Mouse (Mus musculus): ENCODE data around the gene Ccdc60. TPM values are rescaled to one million over a fixed set of nuclear protein-coding genes. Genes with fewer than 3 reads are reported as not detected.

Gene Ccdc60
- polyA plus RNA-seq, 1 experiment from 2014 or later: 0.39 TPM

- Histone ChIP-seq H3K9me3 (replicated peaks; ENCODE audit: low read length) (no peaks in the 10 kb centered on the region), H3K9ac (ENCODE audit: low read depth, low read length) (no peak overlapping the region), H3K36me3 (ENCODE audit: insufficient read depth, low read length) (no peaks in the 10 kb centered on the region), H3K27me3 (ENCODE audit: insufficient read depth, low read length) (no peaks in the 10 kb centered on the region), H3K4me3 (replicated peaks; ENCODE audit: low read depth, low read length) (no peak overlapping the region), H3K4me1 (replicated peaks; ENCODE audit: insufficient read depth, low read length) (no peaks in the 10 kb centered on the region), H3K4me2 (ENCODE audit: low read length) (no peak overlapping the region), H3K27ac (no peak overlapping the region)
- DNase-seq (ENCODE audit: low spot score) (no peak), ATAC-seq (replicated peaks; ENCODE audit: low FRiP score, low read depth) (no peak)
- TF ChIP-seq CTCF (IDR thresholded peaks at IDR 0.05; ENCODE audit: low read depth): no peak
- 85% methylated on average over 10 of the region's 10 CpGs for WGBS
These were observed 180.1 kb downstream of the Ccdc60 start for GRCm38 (mm10) chr5:116108651-116109050.

- no peak for TF ChIP-seq CTCF (IDR thresholded peaks at IDR 0.05; ENCODE audit: low read depth)
- DNase-seq (ENCODE audit: low spot score): no peak
- peaks cover 17% of the 10 kb centered on the region; the same call in 1 of the 2 replicates for H3K27me3 ChIP-seq (ENCODE audit: insufficient read depth, low read length)
- H3K4me1 ChIP-seq (replicated peaks; ENCODE audit: insufficient read depth, low read length): no peaks in the 10 kb centered on the region
- no peaks in the 10 kb centered on the region for H3K36me3 ChIP-seq (ENCODE audit: insufficient read depth, low read length)
- no peak overlapping the region for H3K4me2 ChIP-seq (ENCODE audit: low read length)
- no peak overlapping the region for H3K9ac ChIP-seq (ENCODE audit: low read depth, low read length)
- no peaks in the 10 kb centered on the region for H3K9me3 ChIP-seq (replicated peaks; ENCODE audit: low read length)
- H3K27ac ChIP-seq: no peak overlapping the region
- 92% methylated on average over 6 of the region's 6 CpGs for WGBS
- ATAC-seq (replicated peaks; ENCODE audit: low FRiP score, low read depth): no peak
- no peak overlapping the region for H3K4me3 ChIP-seq (replicated peaks; ENCODE audit: low read depth, low read length)
These were observed 204.6 kb downstream of the Ccdc60 start for GRCm38 (mm10) chr5:116084231-116084630.

GRCm38 (mm10) chr5:116083081-116083480 lies 205.7 kb downstream of the Ccdc60 start, which contains the start of gene Tmem233:
TSS of gene Tmem233 (minus strand) at chr5:116083244.
- no peaks in the 10 kb centered on the region for H3K4me1 ChIP-seq (replicated peaks; ENCODE audit: insufficient read depth, low read length)
- no peak for DNase-seq (ENCODE audit: low spot score)
- H3K4me3 ChIP-seq (replicated peaks; ENCODE audit: low read depth, low read length): no peak within 1 kb of the TSS
- H3K4me2 ChIP-seq (ENCODE audit: low read length): no peak within 1 kb of the TSS
- no peak for TF ChIP-seq CTCF (IDR thresholded peaks at IDR 0.05; ENCODE audit: low read depth)
- no peak within 1 kb of the TSS for H3K9ac ChIP-seq (ENCODE audit: low read depth, low read length)
- H3K27me3 ChIP-seq (ENCODE audit: insufficient read depth, low read length): peaks cover 17% of the 10 kb centered on the region; the same call in 1 of the 2 replicates
- H3K9me3 ChIP-seq (replicated peaks; ENCODE audit: low read length): no peaks in the 10 kb centered on the region
- ATAC-seq (replicated peaks; ENCODE audit: low FRiP score, low read depth): no peak
- no peaks in the 10 kb centered on the region for H3K36me3 ChIP-seq (ENCODE audit: insufficient read depth, low read length)
- WGBS: 14% methylated on average over 17 of the region's 17 CpGs
- H3K27ac ChIP-seq: no peak within 1 kb of the TSS

- ATAC-seq (replicated peaks; ENCODE audit: low FRiP score, low read depth) (no peak), DNase-seq (ENCODE audit: low spot score) (no peak)
- no peaks in the 10 kb centered on the region for H3K36me3 ChIP-seq (ENCODE audit: insufficient read depth, low read length)
- no peaks in the 10 kb centered on the region for H3K4me1 ChIP-seq (replicated peaks; ENCODE audit: insufficient read depth, low read length)
- no peak overlapping the region for H3K27ac ChIP-seq
- WGBS: 28% methylated on average over 17 of the region's 17 CpGs
- no peaks in the 10 kb centered on the region for H3K9me3 ChIP-seq (replicated peaks; ENCODE audit: low read length)
- H3K27me3 ChIP-seq (ENCODE audit: insufficient read depth, low read length): peaks cover 17% of the 10 kb centered on the region; the same call in 1 of the 2 replicates
- no peak for TF ChIP-seq CTCF (IDR thresholded peaks at IDR 0.05; ENCODE audit: low read depth)
- no peak overlapping the region for H3K4me2 ChIP-seq (ENCODE audit: low read length)
- H3K9ac ChIP-seq (ENCODE audit: low read depth, low read length): no peak overlapping the region
- H3K4me3 ChIP-seq (replicated peaks; ENCODE audit: low read depth, low read length): no peak overlapping the region
These were observed 206.4 kb downstream of the Ccdc60 start for GRCm38 (mm10) chr5:116082241-116082900.

GRCm38 (mm10) chr5:116081616-116082015 lies 207.2 kb downstream of the Ccdc60 start:
- Histone ChIP-seq H3K4me3 (replicated peaks; ENCODE audit: low read depth, low read length) (no peak overlapping the region), H3K4me1 (replicated peaks; ENCODE audit: insufficient read depth, low read length) (no peaks in the 10 kb centered on the region), H3K36me3 (ENCODE audit: insufficient read depth, low read length) (no peaks in the 10 kb centered on the region), H3K9ac (ENCODE audit: low read depth, low read length) (no peak overlapping the region), H3K4me2 (ENCODE audit: low read length) (no peak overlapping the region), H3K9me3 (replicated peaks; ENCODE audit: low read length) (no peaks in the 10 kb centered on the region), H3K27me3 (ENCODE audit: insufficient read depth, low read length) (peaks cover 17% of the 10 kb centered on the region; the same call in 1 of the 2 replicates), H3K27ac (no peak overlapping the region)
- WGBS: 79% methylated on average over 7 of the region's 7 CpGs
- TF ChIP-seq CTCF (IDR thresholded peaks at IDR 0.05; ENCODE audit: low read depth): no peak
- DNase-seq (ENCODE audit: low spot score) (no peak), ATAC-seq (replicated peaks; ENCODE audit: low FRiP score, low read depth) (no peak)

- Histone ChIP-seq H3K27me3 (ENCODE audit: insufficient read depth, low read length) (peaks cover 17% of the 10 kb centered on the region; the same call in 1 of the 2 replicates), H3K4me1 (replicated peaks; ENCODE audit: insufficient read depth, low read length) (no peaks in the 10 kb centered on the region), H3K4me3 (replicated peaks; ENCODE audit: low read depth, low read length) (no peak overlapping the region), H3K9me3 (replicated peaks; ENCODE audit: low read length) (no peaks in the 10 kb centered on the region), H3K36me3 (ENCODE audit: insufficient read depth, low read length) (no peaks in the 10 kb centered on the region), H3K4me2 (ENCODE audit: low read length) (no peak overlapping the region), H3K9ac (ENCODE audit: low read depth, low read length) (no peak overlapping the region), H3K27ac (no peak overlapping the region)
- no peak for TF ChIP-seq CTCF (IDR thresholded peaks at IDR 0.05; ENCODE audit: low read depth)
- DNase-seq (ENCODE audit: low spot score) (no peak), ATAC-seq (replicated peaks; ENCODE audit: low FRiP score, low read depth) (no peak)
- 49% methylated on average over 6 of the region's 6 CpGs for WGBS
These were observed 208.0 kb downstream of the Ccdc60 start for GRCm38 (mm10) chr5:116080736-116081135.

Other genes starting within 250 kb of the Ccdc60 start
- gene Tmem233, start 205.7 kb downstream of the Ccdc60 start, polyA plus RNA-seq (2015; fragmentation: Nextera tagmentation; extraction: Ambion mirVana): not detected in 2 replicates
- gene Hspb8, start 133.9 kb upstream of the Ccdc60 start, polyA plus RNA-seq (2015; fragmentation: Nextera tagmentation; extraction: Ambion mirVana): 4.3 and 5.0 TPM in 2 replicates

All from kidney, postnatal 0 days (tissue).